Mouse (Mus musculus) heart, embryonic 13.5 days (tissue): Measurements from ENCODE around the gene Paqr7. TPM values are rescaled to one million over a fixed set of nuclear protein-coding genes. Genes with fewer than 3 reads are reported as not detected.
"Not testable (repeated sequence)": the region's sequence is repeated elsewhere in the genome, so short reads cannot be mapped to it uniquely, and the experiment has no call there.

ENCODE experiments used
- ATAC-seq: fragments of 200-750 bp; cut with Nextera tagmentation; 2 replicates; pipeline ENCODE4 v1.8.0; 2017; ENCODE audit warnings: moderate TSS enrichment; ENCODE audit not compliant: insufficient number of reproducible peaks, low FRiP score, low TSS enrichment; ENCODE audit errors: extremely low read depth
- H3K27ac ChIP-seq: fragments of 300-500 bp; sonication (generic); replicated peaks from 2 replicates; pipeline ENCODE4 v1.5.1; 2015; ENCODE audit warnings: moderate library complexity, mild to moderate bottlenecking, inconsistent platforms
- H3K27me3 ChIP-seq: fragments of 300-500 bp; sonication (generic); replicated peaks from 2 replicates; pipeline ENCODE4 v1.6.1; 2015; ENCODE audit warnings: mild to moderate bottlenecking, inconsistent platforms
- H3K36me3 ChIP-seq: fragments of 300-500 bp; sonication (generic); 2 replicates; pipeline ENCODE4 v1.6.1; 2015; ENCODE audit warnings: mild to moderate bottlenecking, inconsistent platforms
- H3K4me1 ChIP-seq: fragments of 300-500 bp; sonication (generic); 2 replicates; pipeline ENCODE4 v1.6.1; 2015; ENCODE audit warnings: inconsistent platforms
- H3K4me2 ChIP-seq: fragments of 300-500 bp; sonication (generic); 2 replicates; pipeline ENCODE4 v1.6.1; 2015; ENCODE audit warnings: inconsistent platforms, mild to moderate bottlenecking, moderate library complexity
- H3K4me3 ChIP-seq: fragments of 300-500 bp; sonication (generic); 2 replicates; pipeline ENCODE4 v1.5.1; 2015; ENCODE audit warnings: moderate library complexity, mild to moderate bottlenecking, inconsistent platforms
- H3K9ac ChIP-seq: fragments of 300-500 bp; sonication (generic); 2 replicates; pipeline ENCODE4 v1.6.1; 2015; ENCODE audit warnings: inconsistent platforms, mild to moderate bottlenecking, moderate library complexity
- H3K9me3 ChIP-seq: fragments of 300-500 bp; sonication (generic); 2 replicates; pipeline ENCODE4 v1.6.1; 2016; ENCODE audit warnings: inconsistent platforms
- WGBS: fragments of 180-500 bp; shearing (Covaris S2); methylation state at CpG from one replicate; pipeline ENCODE4 v1.1.7; 2015; ENCODE audit warnings: mixed read lengths; 5-methylcytosine and 5-hydroxymethylcytosine counted together
- polyA plus RNA-seq: library from polyadenylated mRNA; unstranded; fragments of >200 nt; fragmentation: Nextera tagmentation; extraction: Ambion mirVana; gene quantifications from 2 replicates; pipeline ENCODE4 v1.2.1, GENCODE M21; 2015

The Paqr7 gene
- polyA plus RNA-seq, 1 experiment from 2014 or later, result 10.0 TPM

DNA sequence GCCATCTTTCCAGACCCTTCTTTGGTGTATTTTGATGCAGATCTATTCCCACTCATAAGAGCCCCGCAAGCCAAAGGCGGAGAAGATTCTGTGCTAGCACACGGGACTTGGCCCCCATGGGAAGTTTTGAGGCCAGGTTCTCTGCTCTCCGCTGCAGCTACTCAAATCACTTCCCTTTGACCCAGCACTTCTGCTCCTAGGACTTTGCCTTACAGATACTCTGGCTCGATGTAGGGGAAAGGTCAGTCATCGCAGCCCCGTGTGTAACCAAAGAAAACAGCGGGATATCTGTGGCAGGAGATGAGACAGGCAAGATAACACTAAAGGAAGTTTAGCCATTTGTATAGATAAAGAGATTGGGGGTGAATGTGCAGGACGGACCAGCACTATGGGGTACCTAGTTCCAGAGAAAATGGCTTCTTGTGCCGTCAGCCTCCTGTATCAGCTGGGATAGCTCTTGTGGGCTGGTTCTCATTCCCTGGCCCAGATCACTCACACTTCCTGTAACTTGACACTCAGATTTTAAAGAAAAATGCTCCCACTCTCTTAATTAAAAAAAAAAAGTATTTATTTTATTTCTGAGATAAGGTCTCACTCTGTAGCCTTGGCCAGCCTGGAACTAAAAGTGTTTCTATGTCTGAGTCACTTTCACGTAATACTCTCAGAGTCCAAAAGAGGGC lies 6.4 kb upstream of the Paqr7 start:
- WGBS, result 66% methylated on average over 11 of the region's 11 CpGs
- ATAC-seq, result no peak
- H3K4me2 ChIP-seq, result no peak overlapping the region
- no peaks in the 10 kb centered on the region; the same call in 1 of the 2 replicates for H3K9me3 ChIP-seq
- H3K4me3 ChIP-seq, result no peak overlapping the region
- H3K9ac ChIP-seq, result no peak overlapping the region
- H3K27me3 ChIP-seq, result no peaks in the 10 kb centered on the region
- no peak overlapping the region for H3K27ac ChIP-seq
- peaks cover 10% of the 10 kb centered on the region for H3K4me1 ChIP-seq
- H3K36me3 ChIP-seq, result no peaks in the 10 kb centered on the region

DNA sequence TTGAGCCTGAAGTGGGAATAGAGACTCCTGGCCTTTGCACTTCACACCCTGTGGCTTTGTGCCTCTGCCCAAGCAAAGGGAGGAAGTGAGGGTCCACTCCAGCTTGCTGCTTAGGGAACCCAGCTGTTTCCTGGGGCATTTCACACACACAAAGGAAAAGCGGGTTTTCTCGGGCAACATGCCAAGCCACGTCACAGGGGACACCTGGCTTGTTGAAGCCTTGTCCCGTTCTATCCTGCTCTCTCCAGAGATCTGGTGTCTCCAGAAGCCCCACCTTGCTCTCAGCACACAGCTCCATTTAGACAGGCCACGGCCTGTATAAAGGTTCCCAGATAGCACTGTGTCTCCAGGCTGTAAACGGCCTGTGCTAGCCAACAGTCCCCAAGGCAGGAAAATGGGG lies 4.8 kb upstream of the Paqr7 start:
- WGBS, result 61% methylated on average over 6 of the region's 6 CpGs
- ATAC-seq, result no peak
- Histone ChIP-seq H3K9ac (no peak overlapping the region), H3K4me3 (no peak overlapping the region), H3K36me3 (no peaks in the 10 kb centered on the region), H3K27ac (no peak overlapping the region), H3K9me3 (no peaks in the 10 kb centered on the region; the same call in 1 of the 2 replicates), H3K27me3 (no peaks in the 10 kb centered on the region), H3K4me2 (no peak overlapping the region), H3K4me1 (peaks cover 26% of the 10 kb centered on the region)

DNA sequence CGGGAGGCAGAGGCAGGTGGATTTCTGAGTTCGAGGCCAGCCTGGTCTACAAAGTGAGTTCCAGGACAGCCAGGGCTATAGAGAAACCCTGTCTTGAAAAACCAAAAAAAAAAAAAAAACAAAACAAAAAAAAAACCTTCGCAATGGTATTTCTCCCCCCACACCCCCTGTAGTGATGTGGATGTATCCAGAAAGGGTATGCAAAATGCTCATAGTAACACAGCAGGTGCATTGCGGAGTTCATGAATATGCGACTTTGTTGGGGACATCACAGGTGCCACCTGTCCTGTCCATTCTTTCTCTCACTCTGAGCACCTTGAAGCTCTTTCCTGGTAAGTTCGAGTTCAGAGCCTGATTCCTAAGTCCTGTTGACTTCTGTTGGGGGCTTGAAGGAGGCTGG lies 2.3 kb upstream of the Paqr7 start:
- not testable (repeated sequence) for H3K9ac ChIP-seq, H3K4me2 ChIP-seq, ATAC-seq, H3K9me3 ChIP-seq, H3K27me3 ChIP-seq, H3K36me3 ChIP-seq, H3K27ac ChIP-seq, H3K4me3 ChIP-seq
- H3K4me1 ChIP-seq, result peaks cover 48% of the 10 kb centered on the region
- 84% methylated on average over 6 of the region's 6 CpGs for WGBS

DNA sequence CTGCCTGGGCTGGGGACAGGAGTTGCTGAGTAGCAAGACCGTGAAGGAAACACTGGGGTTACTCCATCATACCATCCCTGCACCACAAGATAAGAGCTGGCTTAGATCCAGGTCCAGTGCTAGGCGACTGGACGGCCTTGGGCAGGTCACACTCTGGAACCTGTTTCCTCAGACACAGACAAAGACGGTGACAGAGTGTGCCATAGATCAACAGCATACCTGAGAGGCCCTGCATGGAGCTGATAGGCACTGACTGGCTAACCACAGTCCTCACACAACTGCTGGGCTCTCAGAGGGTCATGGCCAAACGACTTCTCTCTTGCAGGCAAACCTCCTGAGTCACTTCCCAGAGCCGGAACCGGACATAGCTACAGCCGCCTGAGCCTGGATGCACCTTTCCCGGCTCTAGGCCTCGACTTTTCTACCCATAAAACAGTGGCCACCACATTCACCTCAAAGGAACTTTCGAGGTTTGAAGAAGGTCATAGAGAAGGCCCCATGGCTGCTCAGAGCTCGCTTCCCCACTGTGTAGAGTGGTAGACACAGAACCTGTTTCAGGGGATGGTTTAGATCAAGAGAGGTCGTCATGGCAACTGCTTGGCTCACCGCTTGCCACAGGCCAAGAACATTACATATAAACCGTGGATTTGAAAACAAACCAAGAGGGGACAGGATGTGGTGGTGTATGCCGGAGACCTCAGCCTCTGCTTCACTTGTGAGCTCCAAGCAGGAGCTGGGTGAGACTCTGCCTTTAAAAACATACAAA lies 1.5 kb upstream of the Paqr7 start:
- H3K4me3 ChIP-seq, result no peak overlapping the region
- H3K4me1 ChIP-seq, result peaks cover 48% of the 10 kb centered on the region
- ATAC-seq, result no peak

DNA sequence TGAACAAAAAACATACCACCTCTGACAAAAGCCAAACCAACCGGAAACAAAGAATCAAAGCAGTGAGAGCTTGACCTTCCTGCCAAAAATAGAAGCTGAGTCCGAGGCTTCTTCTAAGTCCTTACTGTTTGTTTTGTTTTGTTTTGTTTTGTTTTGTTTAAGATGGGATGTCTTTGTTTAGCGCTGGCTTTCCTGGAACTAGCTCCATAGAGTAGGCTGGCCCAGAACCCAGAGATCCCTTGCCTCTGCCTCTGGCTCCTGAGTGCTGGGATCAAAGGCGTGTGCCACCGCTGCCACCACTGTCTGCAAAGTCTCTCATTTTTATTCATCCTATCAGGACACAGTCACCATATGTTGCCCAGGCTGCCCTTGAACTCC lies 962 bp upstream of the Paqr7 start:
- H3K4me2 ChIP-seq, result peak overlapping the region; percentile 97; the same call in 1 of the 2 replicates
- no peaks in the 10 kb centered on the region; the same call in 1 of the 2 replicates for H3K9me3 ChIP-seq
- H3K36me3 ChIP-seq, result no peaks in the 10 kb centered on the region
- peaks cover 48% of the 10 kb centered on the region for H3K4me1 ChIP-seq
- H3K27me3 ChIP-seq, result no peaks in the 10 kb centered on the region
- no peak overlapping the region for H3K4me3 ChIP-seq
- peak overlapping the region; percentile 93; the same call in 1 of the 2 replicates for H3K27ac ChIP-seq
- H3K9ac ChIP-seq, result peak overlapping the region; percentile 44; the same call in 1 of the 2 replicates
- 61% methylated on average over 5 of the region's 5 CpGs for WGBS
- ATAC-seq, result no peak

More for the DNA sequence above, 1.5 kb upstream of the Paqr7 start:
- no peaks in the 10 kb centered on the region for H3K36me3 ChIP-seq
- no peaks in the 10 kb centered on the region for H3K27me3 ChIP-seq
- H3K4me2 ChIP-seq, result peak overlapping the region; percentile 8; the same call in 1 of the 2 replicates
- H3K27ac ChIP-seq, result peak overlapping the region; percentile 93
- 51% methylated on average over 16 of the region's 16 CpGs for WGBS
- H3K9me3 ChIP-seq, result no peaks in the 10 kb centered on the region; the same call in 1 of the 2 replicates
- H3K9ac ChIP-seq, result peak overlapping the region; percentile 44; the same call in 1 of the 2 replicates

DNA sequence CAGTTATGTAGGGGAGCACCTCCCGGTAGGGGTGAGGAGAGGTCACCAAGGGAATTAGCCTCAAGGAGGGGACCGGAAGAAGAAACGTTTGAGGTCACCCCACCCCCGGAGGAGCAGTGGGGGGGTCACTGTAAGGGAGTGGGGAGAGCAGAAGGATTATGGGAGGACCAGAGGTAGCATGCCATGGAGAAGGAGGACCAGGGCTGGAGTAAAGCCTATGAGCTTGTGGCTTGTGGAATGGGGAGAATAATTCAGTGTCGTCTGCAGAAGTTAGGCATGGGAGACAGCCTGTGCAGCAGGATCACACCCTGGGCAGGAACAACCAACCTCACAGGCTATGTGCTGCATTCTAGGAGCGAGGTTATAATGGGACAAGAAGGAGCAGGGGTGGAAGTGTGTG lies 726 bp downstream of the Paqr7 start:
- H3K4me2 ChIP-seq, result peak overlapping the region; percentile 97
- no peaks in the 10 kb centered on the region for H3K36me3 ChIP-seq
- H3K27me3 ChIP-seq, result no peaks in the 10 kb centered on the region
- peaks cover 48% of the 10 kb centered on the region for H3K4me1 ChIP-seq
- peak overlapping the region; percentile 93 for H3K27ac ChIP-seq
- H3K9ac ChIP-seq, result peak overlapping the region; percentile 84
- WGBS, result 8% methylated on average over 6 of the region's 6 CpGs
- no peaks in the 10 kb centered on the region for H3K9me3 ChIP-seq
- peak overlapping the region; percentile 68 for H3K4me3 ChIP-seq
- no peak; the same call in 1 of the 2 replicates for ATAC-seq

DNA sequence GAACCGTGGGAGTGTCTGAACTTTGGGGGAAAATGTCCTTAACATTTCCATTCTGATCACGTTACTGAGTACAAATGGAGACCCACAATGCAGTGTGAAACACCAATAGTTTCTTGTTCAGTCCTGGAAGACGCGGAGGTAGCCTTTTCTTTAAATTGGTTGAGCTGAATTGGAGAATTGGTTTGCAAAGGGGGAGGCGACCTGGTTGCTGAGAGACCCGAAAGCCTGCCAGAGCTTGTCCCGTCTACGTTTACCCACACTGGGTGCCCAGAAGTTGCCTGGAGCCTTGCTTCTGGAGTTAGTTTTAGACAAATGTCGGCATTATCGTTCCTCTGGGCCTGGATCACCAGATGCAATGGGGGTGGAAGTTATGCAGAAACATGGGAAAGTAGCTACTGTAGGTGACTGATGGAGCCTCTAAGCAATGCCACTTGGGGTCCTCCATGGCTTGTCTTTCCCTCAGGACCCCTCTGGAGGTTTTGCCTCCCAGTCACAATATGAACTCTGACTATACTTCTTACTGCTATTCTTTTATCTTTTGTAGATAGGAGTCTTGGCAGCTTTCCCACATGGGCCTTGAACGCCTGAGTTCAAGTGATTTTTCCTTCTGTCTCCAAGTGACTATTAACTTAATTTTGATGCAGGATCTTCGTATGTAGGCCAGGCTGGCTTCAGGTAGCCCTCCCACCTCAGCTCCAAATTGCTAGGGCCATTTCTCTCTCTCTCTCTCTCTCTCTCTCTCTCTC lies 1.7 kb downstream of the Paqr7 start:
- H3K27ac ChIP-seq, result peak overlapping the region; percentile 45; the same call in 1 of the 2 replicates
- H3K36me3 ChIP-seq, result no peaks in the 10 kb centered on the region
- peak overlapping the region; percentile 84 for H3K9ac ChIP-seq
- no peaks in the 10 kb centered on the region for H3K27me3 ChIP-seq
- H3K4me3 ChIP-seq, result peak overlapping the region; percentile 68; the same call in 1 of the 2 replicates
- peaks cover 48% of the 10 kb centered on the region for H3K4me1 ChIP-seq
- H3K9me3 ChIP-seq, result no peaks in the 10 kb centered on the region
- ATAC-seq, result no peak
- WGBS, result 57% methylated on average over 12 of the region's 12 CpGs
- H3K4me2 ChIP-seq, result peak overlapping the region; percentile 97

DNA sequence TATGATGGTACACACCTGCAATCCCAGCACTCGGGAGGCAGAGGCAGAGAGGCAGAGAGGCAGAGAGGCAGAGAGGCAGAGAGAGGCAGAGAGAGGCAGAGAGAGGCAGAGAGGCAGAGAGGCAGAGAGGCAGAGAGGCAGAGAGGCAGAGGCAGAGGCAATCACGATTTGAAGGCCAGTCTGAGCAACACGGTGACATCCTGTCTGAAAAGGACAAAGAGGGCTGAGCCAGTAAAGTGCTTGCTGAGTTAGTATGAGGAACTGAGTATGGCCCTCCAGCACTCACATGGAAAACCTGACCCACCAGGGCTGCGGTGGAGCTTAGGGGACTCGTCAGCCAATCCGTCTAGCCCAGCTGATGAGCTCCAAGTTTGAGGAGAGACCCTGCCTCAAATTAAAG lies 2.5 kb downstream of the Paqr7 start:
- 0 out of 2 replicates have a peak overlapping the region, but pooled peaks have one; percentile 0 for H3K9ac ChIP-seq
- H3K36me3 ChIP-seq, ATAC-seq, H3K27ac ChIP-seq, H3K9me3 ChIP-seq, H3K4me3 ChIP-seq, H3K27me3 ChIP-seq, H3K4me2 ChIP-seq: not testable (repeated sequence)
- peaks cover 48% of the 10 kb centered on the region for H3K4me1 ChIP-seq
- WGBS, result 63% methylated on average over 6 of the region's 6 CpGs

DNA sequence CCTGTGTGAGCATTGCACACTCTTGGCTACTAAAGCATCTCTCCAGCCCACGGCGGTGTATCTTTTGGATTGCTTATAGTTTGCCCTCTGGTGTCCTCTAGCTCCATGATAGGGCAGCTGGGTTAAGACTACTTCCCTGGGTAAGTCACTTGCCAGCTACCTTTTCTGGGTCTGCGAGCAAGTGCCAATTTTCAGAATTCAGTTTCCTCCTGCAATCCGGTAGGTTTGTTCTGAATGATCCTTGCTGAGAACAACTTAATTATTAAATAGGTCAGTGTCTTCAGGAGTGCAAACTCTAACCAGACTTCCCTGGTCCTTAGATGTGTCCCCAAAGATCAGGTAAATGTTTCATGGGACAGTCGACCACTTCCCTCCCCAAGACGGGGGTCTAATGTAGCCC lies 4.6 kb downstream of the Paqr7 start:
- Histone ChIP-seq H3K4me3 (no peak overlapping the region), H3K9ac (no peak overlapping the region), H3K27me3 (no peaks in the 10 kb centered on the region), H3K36me3 (no peaks in the 10 kb centered on the region), H3K27ac (no peak overlapping the region), H3K4me2 (no peak overlapping the region), H3K9me3 (no peaks in the 10 kb centered on the region), H3K4me1 (peaks cover 28% of the 10 kb centered on the region)
- no peak for ATAC-seq
- WGBS, result 87% methylated on average over 6 of the region's 6 CpGs

DNA sequence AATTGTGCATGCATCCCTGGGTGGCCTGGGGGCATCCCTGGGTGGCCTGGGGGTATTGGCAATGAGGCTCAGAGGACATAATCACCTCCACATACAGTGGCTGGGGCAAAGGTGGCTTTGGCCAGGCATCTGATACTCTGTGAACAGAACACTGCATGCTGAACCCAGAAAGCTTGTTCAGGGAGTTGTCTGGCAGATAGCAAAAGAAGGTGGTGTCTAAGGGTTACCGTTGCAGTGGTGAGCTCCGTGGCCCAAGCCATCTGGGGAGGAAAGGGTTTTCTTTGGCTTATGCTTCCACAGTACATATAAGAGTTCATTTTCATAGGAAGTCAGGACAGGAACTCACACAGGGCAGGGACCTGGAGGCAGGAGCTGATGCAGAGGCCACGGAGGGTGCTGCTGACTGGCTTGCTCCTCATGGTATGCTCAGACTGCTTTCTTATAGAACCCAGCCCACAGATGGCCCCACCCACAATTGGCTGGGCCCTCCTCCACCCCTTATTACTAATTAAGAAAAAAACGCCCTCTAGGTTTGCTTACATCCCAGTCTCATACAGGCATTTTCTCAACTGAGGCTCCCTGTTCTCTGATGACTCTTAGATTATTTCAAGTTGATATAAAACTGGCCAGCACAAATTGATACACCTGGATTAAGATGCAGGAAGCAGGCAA lies 7.3 kb downstream of the Paqr7 start:
- H3K9ac ChIP-seq, result no peak overlapping the region
- WGBS, result 82% methylated on average over 4 of the region's 4 CpGs
- H3K36me3 ChIP-seq, result peaks cover 19% of the 10 kb centered on the region
- no peak overlapping the region for H3K4me3 ChIP-seq
- H3K27ac ChIP-seq, result no peak overlapping the region
- H3K9me3 ChIP-seq, result no peaks in the 10 kb centered on the region
- peaks cover under 1% of the 10 kb centered on the region for H3K4me1 ChIP-seq
- no peaks in the 10 kb centered on the region for H3K27me3 ChIP-seq
- no peak overlapping the region for H3K4me2 ChIP-seq
- no peak for ATAC-seq
